Mouse (Mus musculus) lung, adult 18-20 months (tissue): ENCODE data around the gene Lce3f.

Experiments used
- DNase-seq, 2 experiments: peaks; one replicate each; pipeline ENCODE4 v3.0.0; 2022; ENCODE audit warnings: mixed read lengths in 2 of 2

Lce3f gene

GRCm38 (mm10) chr3:92991926-92992325 is at the start of gene Lce3f:
Gene Lce3f (plus strand): TSS chr3:92992226.
- no peak for DNase-seq

- no peak for DNase-seq
Measured at GRCm38 (mm10) chr3:92944186-92944585, 47.8 kb upstream of the Lce3f start, which contains the start of gene Lce3c. Gene Lce3c (plus strand): TSS chr3:92944486.

GRCm38 (mm10) chr3:92957090-92957489 is 34.9 kb upstream of the Lce3f start, which contains the start of gene Lce3d:
Gene Lce3d (plus strand): TSS chr3:92957390.
- no peak for DNase-seq

GRCm38 (mm10) chr3:92966761-92967160 is 25.3 kb upstream of the Lce3f start, which contains the start of gene Lce3e:
Gene Lce3e (plus strand): TSS chr3:92967061.
- no peak for DNase-seq

- DNase-seq, result no peak
Measured at GRCm38 (mm10) chr3:92978484-92978883, 13.5 kb upstream of the Lce3f start.

- peak; percentile 39 to 53 for DNase-seq
Measured at GRCm38 (mm10) chr3:92998691-92999090, 6.7 kb downstream of the Lce3f start.

- no peak for DNase-seq
Measured at GRCm38 (mm10) chr3:93000621-93001020, 8.6 kb downstream of the Lce3f start.

- no peak for DNase-seq
Measured at GRCm38 (mm10) chr3:93002843-93003242, 10.8 kb downstream of the Lce3f start.

- DNase-seq, result no peak
Measured at GRCm38 (mm10) chr3:93014378-93014801, 22.4 kb downstream of the Lce3f start.

- DNase-seq, result no peak
Measured at GRCm38 (mm10) chr3:93014871-93015270, 22.8 kb downstream of the Lce3f start.

- DNase-seq, result no peak
Measured at GRCm38 (mm10) chr3:93015460-93016104, 23.6 kb downstream of the Lce3f start, which contains the start of gene Crct1. Gene Crct1 (minus strand): TSS chr3:93015687.

GRCm38 (mm10) chr3:93018960-93019359 is 26.9 kb downstream of the Lce3f start, which contains the start of gene Lce1m:
Gene Lce1m (minus strand): TSS chr3:93019060.
- DNase-seq, result no peak

- DNase-seq, result no peak
Measured at GRCm38 (mm10) chr3:93021171-93021570, 29.1 kb downstream of the Lce3f start.

- DNase-seq, result no peak
Measured at GRCm38 (mm10) chr3:93023411-93024184, 31.6 kb downstream of the Lce3f start.

GRCm38 (mm10) chr3:93025486-93025885 is 33.5 kb downstream of the Lce3f start:
- no peak for DNase-seq

- DNase-seq, result peak in 1 of 2 experiments; percentile 4
Measured at GRCm38 (mm10) chr3:93031450-93031849, 39.4 kb downstream of the Lce3f start.
